Mouse (Mus musculus) granulocyte monocyte progenitor cell, adult 5-6 weeks (primary cell): ENCODE measurements around the gene Mpdu1. TPM values are rescaled to one million over a fixed set of nuclear protein-coding genes. Genes with fewer than 3 reads are reported as not detected.

ENCODE experiments used
- ATAC-seq: replicated peaks from 2 replicates; pipeline ENCODE4 v1.8.0; 2016; ENCODE audit warnings: mild to moderate bottlenecking, moderate TSS enrichment, inconsistent platforms; ENCODE audit not compliant: poor library complexity, severe bottlenecking
- total RNA-seq, 2 experiments: library from RNA; stranded (forward) in 1 of 2; stranded (reverse) in 1 of 2; fragments of 200-712, 200-1000 nt in 1 of 2; fragments of >200 nt in 1 of 2; fragmentation: Nextera tagmentation in 1 of 2; gene quantifications; 2 replicates each; pipeline ENCODE4 v1.2.3; 2014 to 2017

Mpdu1 gene
- total RNA-seq, 2 experiments from 2014 or later = 40.7 to 58.5 TPM

DNA sequence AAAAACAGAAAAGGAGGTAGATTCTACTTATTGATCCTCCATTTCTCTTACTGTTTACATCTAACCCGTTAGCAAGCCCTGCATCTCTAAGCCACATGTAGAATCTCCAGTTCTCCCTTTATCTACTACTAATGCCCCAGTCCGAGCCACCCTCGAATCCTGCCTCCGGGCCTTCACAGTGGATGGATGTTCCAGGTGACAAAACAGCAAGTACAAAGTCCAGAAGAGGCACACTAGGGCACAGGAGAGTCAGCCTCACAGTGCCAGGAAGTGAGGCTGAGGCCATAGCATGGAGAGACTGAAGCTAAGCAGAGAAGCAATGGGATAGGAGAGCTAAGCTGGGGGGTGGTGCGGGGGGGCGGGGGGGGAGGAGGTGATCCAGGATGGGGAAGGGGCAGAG lies 30.4 kb upstream of the Mpdu1 start:
- ATAC-seq = no peak

DNA sequence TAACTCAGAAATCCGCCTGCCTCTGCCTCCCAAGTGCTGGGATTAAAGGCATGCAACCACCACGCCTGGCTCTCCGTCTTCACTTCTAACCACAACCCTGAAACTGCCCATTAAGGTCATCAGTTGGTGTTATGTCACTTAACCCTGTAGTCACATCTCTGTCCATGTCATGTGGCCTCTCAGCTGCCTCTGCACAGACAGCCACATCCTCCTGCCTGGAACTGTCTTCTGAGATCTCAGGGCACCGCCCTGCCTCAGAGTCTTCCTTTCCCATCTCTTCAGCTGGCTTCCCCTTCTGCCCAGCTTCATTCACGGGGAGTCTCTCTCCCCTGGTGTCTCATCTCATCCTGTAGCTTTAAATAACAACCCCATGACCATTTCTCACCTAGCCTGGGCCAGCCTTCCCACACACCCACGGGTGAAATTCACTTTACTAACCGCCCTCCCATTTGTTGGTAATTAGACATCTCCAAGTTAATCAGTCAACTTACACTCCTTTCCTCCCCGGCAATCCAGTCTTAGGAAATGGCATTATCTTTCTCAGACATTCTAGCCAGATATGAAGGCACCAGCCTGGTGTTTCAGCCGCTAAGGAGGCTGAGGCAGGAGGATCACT lies 29.9 kb upstream of the Mpdu1 start:
- ATAC-seq = peak; percentile 54

DNA sequence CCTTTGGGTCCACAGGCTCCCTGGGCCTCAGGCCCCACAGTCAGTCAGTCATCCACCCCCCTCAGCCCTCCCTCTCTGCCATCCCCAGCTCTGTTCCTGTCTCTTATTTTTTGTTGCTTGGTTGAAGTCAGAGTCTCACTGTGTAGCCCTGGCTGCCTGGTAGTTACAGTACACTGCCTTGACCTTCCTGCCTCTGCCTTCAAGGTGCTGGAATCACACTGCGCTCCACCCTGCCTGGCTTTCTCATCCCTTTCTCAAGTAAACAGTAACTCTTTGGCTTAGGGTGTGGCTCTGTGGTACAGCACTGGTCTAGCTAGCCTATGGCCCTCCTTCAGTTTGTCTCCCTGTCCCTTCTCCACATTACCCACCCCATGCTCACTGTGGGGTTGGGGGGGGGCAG lies 27.4 kb upstream of the Mpdu1 start:
- no peak for ATAC-seq

DNA sequence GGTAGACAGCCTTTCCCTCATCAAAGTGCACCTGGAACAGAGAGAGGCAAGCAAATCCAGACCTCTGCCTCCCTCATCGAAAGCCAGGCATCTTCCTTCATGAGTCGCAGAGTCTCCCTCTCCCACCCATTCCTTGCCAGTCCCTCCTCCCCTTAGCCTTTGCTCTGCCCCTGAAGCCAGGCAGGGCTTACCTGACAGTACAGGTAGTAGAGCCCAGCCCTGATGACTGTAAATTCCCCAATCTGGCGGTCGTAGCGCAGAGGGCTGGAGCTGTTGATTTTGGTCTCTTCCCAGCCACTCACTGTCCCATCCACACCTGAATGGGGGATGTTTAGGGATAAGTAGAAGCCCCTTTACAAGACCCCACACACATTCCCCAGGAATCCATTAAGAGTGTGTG lies 24.6 kb upstream of the Mpdu1 start:
- ATAC-seq = no peak

DNA sequence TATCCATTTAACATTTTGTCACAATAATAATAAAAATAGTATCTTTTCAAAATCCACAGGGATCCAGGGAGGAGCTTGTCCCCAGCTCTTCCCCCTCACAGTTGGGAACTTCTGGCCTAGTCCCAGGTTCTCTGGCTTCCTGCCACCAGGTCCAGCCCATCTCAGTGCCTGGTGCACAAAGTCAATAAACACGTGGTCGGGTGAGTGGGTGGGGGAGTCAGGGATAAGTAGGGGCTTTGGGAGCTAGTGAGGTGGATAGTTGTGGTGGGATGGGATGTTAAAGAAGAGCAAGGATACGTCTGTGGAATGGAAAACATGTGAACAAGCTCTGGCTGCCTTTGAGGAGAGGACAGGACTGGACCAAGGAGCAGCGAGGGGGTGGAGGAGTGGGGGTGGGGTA lies 23.9 kb upstream of the Mpdu1 start:
- no peak for ATAC-seq

DNA sequence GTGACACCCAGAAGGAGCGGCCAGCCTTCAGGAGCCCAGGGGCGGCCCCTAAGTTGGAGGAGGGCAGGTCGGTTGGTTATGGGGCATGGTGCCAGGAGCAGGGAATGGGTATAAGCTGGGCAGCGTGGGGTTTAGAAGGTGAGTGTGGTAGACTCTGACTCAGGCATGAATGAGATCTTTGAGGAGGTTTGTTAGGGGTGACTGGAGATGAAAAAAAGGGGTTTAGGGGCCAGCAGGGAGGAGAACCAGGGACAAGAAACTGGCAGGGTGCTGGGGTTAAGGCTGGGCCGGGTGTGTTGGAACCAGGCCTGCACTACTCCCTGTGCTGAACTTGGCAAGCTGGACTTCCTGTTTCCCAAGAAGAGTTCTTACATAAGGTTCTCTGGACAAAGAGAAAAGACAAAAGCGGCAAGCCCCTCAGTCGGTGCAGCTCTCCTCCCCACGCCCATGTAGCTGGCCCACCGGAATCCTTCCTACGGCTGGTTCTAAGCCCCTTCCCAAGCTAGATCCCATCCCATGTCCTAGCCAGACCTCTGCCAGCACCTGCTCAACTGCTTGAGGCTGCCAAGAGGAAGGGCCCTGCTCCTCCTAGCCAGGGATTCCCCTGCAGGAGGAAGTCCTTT lies 23.2 kb upstream of the Mpdu1 start, which contains the start of gene Tnfsf13:
Gene Tnfsf13, minus strand, starts transcription at position 259 of the 623 bp plus-strand sequence.
- ATAC-seq = peak; percentile 42

DNA sequence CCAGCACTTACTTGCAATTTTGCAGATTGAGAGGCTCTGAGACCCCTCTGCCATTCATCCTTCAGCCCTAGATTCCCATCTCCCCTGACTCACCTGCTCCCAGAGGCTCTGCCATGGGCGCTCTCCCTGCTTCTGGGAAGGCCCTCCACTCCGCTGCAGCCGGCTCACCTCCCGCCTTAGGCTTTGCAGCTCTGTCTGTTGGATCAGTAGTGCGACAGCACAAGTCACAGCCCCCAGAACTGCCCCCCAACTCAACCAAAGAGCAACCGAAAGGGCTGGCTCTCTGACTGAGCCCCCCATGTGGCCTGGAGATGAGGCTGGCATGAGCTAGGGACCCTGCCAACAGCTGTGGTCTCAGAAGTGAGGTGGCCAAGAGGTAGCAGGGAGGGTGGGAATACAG lies 22.5 kb upstream of the Mpdu1 start:
- no peak for ATAC-seq

DNA sequence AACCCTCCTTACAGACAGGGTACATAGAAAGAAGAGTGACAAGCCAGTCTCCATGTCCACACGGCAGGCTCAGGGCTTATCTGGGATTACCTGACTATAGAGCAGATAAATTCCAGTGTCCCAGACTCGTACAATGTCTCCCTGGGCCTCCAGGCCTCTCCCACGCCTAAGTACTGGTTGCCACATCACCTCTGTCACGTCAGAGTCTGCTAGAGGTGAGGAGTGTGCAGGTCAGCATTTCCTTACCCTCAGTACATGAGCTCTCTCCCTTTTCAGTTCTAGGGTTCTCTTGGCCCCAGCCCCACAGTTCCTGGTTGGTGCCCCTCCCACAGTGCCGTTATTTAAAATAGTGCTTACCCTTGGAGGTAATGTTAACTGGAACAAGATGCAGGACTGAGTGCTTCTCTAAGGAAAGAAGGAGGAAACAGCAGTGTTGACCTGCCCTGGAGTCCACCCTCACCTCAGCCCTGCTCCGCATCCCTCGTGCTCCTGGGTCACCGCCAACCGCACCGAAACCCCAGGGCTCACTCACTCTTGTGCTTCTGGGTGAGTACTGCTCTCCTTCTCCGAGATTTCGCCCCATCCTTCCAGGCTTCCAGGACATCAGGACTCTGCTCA lies 21.8 kb upstream of the Mpdu1 start:
- ATAC-seq = no peak

DNA sequence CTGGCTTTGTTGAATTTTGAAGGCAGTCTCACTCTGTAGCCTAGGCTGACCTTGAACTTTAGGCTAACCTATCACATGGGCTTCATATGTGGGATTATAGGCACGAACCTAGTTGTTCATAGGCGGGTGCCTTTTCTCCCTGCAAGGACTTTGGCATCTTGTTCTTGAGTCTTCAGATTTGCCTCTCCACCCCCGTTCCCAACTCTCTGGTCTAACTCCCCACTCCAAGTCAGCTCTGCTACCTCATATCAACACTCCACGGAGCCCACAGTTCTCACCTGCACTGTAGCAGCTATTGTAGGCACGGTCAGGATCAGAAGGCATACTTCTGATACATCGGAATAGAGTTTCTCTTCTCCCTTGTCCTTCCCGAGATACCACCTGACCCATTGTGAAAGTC lies 21.1 kb upstream of the Mpdu1 start:
- no peak for ATAC-seq

DNA sequence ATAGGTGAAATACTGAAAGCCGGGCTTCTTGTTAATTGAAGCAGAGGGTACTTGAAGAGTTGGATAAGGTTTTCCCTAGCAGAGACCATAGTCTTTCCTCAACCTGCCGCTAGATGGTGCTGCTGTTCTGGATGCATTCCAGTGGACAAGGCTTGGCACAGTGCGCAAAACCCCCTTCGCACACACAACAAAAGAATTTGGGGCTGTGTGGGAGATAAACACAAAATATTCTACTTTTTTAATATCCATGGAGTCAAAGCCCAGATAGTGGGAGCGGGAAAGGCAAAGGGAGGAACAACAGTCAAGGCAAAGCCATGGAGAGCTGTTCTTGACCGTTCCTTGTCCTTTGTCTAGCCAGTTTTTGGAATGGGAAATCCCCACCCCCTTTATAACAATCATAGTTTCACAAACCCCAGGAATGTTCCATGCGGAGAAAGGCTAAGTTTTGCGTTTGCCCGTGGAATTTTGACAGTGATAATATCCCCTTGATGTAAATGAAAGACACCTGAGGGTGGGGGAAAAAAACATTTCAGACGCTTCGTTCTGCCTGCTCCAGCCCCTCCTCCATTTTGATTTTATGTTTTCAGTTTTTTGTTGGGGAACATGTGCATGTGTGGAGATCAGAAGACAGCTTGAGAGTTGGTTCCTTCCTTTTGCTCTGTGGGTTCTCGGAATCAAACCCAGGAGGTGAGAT lies 20.5 kb upstream of the Mpdu1 start:
- ATAC-seq = peak; percentile 34

DNA sequence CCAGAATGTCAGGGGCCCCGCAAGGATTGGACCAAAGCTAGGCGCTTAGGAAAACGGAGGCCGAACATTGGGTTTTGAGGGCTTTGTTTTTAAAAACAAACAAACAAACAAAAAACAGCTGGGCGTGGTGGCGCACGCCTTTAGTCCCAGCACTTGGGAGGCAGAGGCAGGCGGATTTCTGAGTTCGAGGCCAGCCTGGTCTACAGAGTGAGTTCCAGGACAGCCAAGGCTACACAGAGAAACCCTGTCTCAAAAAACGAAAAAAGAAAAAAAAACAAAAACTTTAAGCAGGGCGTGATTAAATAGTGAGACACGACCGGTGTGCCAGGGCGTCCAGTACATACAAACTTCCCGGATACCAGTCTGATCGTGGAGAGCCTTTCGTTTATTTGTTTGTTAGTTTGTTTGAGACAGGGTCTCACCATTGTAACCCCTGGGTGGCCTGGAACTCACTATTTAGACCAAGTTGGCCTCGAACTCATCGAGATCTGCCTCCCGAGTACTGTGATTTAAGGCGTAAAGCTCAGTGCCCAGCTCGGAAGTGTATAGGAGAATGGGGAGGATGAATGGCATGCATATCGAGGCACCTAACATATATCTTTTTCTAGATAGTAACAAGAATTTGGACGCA lies 19.9 kb upstream of the Mpdu1 start:
- ATAC-seq = no peak

DNA sequence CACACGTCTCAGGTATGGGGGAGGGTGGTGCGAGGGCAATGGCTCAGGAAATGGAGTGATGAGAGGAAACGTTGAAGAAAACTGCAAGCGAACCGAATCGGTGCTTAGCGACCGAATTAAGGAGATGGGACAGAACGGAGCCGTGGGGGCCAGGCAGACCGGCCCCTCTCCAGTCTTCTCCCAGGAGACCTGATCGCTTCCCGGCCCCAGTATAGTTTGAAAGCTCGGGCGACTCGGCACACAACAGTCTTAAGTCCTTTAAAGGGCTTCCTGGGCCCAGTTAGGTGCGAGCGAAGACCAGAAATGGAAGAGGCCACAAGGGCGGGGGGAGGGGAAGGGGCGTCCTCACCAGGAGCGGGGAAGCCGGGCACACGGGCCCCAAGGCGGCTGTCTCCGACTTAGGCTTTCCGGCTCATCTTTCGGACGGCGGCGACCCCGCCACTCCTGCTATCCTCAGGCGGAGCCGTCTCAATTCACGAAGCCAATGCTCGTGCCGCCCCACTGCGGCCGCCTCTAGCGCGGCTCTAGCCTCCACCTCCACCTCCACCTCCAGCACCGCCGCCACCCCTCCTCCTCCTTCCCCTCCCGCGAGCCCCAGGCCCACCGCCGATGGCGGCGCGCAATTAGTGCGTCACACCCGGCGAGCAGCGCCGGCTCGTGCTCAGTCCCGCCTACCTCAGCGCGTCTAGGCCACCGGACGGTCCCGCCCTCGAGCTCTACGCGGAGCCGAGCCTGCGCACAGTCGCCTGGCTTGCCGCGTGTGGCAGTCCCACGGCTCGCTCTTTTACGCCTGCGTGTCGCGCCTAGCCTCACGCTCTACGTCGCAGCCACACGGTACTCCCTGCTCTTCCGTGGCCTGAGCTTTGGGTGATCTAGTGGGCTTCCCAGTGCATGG lies 19.1 kb upstream of the Mpdu1 start, which contains the start of gene Senp3:
Gene Senp3, minus strand, starts transcription at position 771 of the 895 bp plus-strand sequence.
- ATAC-seq = peak; percentile 81

DNA sequence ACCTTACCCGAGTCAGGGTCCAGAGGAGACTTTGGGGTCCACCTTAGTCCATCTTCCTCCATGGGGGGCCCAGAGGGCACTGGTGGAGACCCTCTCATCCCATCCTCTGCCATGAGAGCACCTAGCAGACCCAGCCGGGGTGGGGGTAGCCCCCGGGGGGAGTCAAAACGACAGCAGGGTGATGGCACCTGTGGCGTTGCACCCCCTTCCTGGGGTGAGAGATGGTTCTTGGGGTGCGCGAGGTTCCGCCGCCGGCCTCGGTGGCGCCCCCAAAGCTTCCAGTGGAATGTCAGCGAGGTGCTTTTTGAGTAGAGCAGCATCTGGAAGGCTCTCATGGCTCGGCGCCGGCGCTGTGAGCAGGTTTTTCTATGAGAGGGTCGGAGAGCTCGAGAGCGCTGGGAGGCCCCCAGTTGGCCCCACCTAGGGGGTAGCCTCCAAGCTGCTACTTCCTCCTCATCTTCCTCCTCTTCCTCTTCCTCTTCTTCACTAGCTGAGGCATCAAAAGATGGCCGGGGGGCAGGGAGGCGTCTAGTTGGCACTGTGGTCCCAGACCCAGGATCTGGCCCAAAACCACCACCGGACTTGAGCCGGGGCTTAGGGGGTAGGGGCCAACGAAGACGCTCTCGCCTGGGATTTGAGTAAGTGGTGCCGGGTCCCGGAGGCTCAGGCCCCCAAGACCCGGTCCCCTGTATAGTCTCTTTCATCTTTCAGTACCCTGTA lies 17.9 kb upstream of the Mpdu1 start:
- ATAC-seq = no peak

DNA sequence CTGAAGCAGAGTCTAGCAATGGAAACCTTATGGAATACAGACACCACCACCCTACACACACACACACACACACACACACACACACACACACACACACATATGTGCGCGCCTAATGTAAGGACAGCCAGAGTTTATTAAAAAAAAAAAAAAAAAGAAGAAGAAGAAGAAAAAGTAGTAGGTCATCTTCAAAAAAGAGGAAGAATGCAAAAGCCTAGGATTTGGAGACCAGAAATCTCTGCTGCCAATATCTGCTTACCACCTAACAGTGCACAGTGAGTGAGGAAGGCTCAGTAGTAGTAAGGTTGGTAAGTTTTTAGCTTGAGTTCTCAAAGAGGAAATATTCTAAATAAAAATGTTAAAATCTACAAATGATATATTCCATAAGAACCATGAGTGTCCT lies 16.7 kb upstream of the Mpdu1 start:
- no peak for ATAC-seq

DNA sequence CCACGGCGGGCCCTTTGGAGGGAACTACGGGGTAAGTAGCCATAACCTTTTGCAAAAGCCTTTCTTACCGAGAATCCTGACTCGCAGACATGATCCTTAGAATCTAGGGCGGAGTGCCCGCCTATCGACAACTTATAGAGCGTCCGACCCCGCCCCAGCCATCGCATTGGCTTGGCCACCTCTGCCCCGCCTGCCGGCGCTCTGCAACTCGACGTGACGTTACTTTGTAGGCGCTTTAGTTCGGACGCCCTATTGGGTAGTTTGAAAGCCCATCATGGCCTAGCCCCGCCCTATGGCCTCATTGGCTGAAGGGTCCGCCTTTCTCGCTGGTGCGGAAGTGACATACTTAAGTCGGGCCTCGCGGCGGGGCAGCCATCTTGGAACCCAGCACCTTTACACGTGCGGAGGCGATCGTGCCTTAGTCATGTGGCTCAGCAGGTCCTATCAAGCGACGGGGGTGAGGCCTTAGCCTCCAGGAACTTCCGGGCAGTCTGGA lies 9.8 kb upstream of the Mpdu1 start, which contains the start of gene Eif4a1:
Gene Eif4a1, minus strand, starts transcription at position 213 of the 496 bp plus-strand sequence.
- ATAC-seq = peak; percentile 77

DNA sequence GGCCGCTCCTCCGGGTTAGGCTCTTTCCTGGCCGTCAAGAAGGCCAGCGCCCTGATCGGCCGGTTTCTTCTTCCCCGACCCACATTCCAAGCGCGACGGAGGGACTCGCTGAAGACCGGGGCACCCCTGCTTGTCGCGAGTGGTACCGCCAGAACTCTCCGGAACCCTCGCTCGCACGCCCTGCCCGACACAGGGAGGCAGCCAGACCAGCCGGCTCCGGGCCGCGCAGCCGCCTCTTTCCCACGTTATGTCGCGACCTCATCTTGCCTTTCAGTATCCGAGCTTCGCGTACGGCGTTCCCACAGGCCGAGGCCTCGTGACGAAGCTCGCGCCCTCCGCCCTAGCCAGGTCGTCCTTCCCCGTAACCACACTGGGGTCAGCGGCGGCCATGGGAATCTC lies 9.3 kb upstream of the Mpdu1 start:
- peak; percentile 21; the same call in 1 of the 2 replicates for ATAC-seq

DNA sequence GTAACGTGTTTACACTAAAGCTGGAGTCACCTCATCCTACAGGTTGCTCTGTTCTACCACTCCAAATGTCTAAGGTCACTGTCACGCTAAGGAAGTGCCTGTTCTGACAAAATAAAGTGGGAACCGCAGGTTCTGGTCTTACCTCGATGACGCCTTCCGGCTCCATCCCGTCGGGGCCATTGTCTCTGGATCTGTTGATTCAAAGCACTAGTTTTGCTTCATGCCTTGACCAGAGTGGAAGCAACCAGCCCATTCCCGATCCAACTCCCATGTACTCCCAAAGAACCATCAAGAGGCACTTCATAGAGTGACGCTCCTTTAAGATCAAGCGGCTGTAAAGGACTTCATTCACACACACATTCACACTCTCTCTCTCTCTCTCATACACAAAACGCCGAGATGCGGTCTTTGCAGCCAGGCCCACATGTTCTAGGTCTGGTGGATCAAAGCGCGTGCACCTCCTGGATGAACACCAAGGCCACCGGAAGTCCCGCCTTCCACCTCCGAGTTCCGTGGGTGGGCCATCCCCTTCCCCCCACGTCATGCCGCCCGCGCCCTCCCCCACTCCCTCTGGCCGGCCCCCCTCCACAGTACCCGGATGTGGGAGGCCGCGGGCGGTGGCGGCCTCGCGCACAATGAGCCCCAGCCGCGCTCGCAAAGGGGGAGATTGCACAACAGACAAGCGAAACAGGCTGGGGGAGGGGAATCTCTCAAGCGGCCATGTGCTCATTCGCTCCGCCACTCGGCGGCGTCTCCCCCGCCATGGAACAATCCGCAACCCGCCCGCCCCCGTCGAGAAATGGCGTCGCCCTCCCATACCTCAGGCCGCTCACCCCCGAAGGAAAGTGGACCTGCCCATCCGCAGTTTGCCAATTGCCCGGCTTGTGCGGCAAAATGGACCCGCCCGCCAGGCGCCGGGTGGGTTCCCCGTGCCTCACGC lies 8.6 kb upstream of the Mpdu1 start:
- ATAC-seq = peak; percentile 61

DNA sequence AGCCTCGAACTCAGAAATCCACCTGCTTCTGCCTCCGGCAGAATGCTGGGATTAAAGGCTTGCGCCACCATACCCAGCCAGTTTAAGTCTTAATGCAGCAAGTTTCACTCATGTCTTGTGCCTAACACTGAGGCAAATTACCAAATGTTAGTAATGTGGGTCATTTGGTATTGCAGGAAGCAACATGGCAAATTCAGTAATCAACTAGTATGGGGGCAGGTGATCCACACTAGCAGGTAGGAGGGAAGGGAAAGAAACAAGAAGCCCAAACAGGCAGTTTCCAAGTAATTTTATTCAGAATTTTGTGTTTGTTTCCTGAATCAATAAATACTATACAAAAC lies 4.2 kb upstream of the Mpdu1 start:
- ATAC-seq = no peak
